Mouse (Mus musculus): ENCODE measurements around the gene Ccnq. TPM values are rescaled to one million over a fixed set of nuclear protein-coding genes. Genes with fewer than 3 reads are reported as not detected.

The Ccnq gene
- polyA plus RNA-seq (2014; fragmentation: Illumina TruSeq; extraction: RNeasy Lipid Tissue Mini Kit (QIAGEN cat#74804); ENCODE audit: low read depth, low replicate concordance) = 5.9 TPM

DNA sequence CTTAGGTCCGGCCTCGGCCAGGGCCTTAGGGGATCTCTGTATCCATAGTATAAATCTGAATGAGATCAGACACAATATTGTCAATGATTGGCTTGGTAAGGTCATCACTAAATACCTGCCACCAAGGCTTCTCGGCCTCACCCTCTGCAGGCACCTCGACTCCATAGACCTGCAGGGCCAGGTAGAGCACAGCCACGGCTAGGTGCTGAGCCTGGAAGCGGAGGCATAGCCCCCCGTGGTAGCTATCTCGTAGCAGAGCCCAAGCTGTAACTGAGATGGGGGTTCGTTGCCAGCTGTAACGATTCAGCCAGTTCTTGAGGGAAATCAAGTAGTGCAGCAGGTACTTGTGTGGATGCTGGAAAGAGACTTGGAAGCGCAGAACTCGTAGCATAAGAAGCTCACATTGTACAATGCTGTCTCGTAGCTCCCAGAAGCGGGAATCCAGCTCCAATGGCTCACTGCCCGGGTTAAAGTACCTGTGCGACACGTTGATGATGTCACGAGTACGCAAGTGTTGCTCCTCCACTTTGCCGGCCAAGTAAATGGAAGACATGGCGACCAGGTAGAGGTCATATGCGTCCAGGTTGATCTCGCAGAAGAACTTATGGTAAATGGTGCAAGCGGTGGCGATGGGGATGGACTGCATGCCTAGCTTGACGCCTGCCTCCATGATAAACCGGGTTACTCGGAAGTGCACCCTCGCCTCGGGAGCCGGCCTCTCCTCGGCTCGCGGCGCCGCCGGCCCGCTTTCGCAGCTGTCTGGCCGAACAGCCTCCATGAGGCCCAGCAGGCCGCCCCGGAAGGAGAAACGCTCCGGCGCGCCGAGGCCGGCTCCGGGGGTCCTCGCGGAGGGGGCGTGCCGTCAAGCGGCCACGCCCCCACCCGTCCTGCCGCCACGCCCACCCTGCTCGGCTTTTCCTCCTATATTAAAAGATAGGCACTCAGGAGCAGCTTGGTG lies at the start of gene Ccnq:
Ccnq (minus strand) TSS at position 845 of the 958 bp plus-strand sequence.

Other genes with a start within 250 kb of the Ccnq start
- gene Sebox, start 248.3 kb downstream of the Ccnq start, polyA plus RNA-seq (2014; fragmentation: Illumina TruSeq; extraction: RNeasy Lipid Tissue Mini Kit (QIAGEN cat#74804); ENCODE audit: low read depth, low replicate concordance) = not detected
- gene Tmem199, start 239.6 kb downstream of the Ccnq start, polyA plus RNA-seq (2014; fragmentation: Illumina TruSeq; extraction: RNeasy Lipid Tissue Mini Kit (QIAGEN cat#74804); ENCODE audit: low read depth, low replicate concordance) = 28.8 TPM
- gene Poldip2, start 239.5 kb downstream of the Ccnq start, polyA plus RNA-seq (2014; fragmentation: Illumina TruSeq; extraction: RNeasy Lipid Tissue Mini Kit (QIAGEN cat#74804); ENCODE audit: low read depth, low replicate concordance) = 17.7 TPM
- gene Tnfaip1, start 215.4 kb downstream of the Ccnq start, polyA plus RNA-seq (2014; fragmentation: Illumina TruSeq; extraction: RNeasy Lipid Tissue Mini Kit (QIAGEN cat#74804); ENCODE audit: low read depth, low replicate concordance) = 25.3 TPM
- gene Ift20, start 215.4 kb downstream of the Ccnq start, polyA plus RNA-seq (2014; fragmentation: Illumina TruSeq; extraction: RNeasy Lipid Tissue Mini Kit (QIAGEN cat#74804); ENCODE audit: low read depth, low replicate concordance) = 26.0 TPM
- 19.0 TPM for gene Tmem97, start 201.0 kb downstream of the Ccnq start, polyA plus RNA-seq (2014; fragmentation: Illumina TruSeq; extraction: RNeasy Lipid Tissue Mini Kit (QIAGEN cat#74804); ENCODE audit: low read depth, low replicate concordance)
- 46.2 TPM for gene Nlk, start 54.4 kb downstream of the Ccnq start, polyA plus RNA-seq (2014; fragmentation: Illumina TruSeq; extraction: RNeasy Lipid Tissue Mini Kit (QIAGEN cat#74804); ENCODE audit: low read depth, low replicate concordance)
- gene Lyrm9, start 74.9 kb upstream of the Ccnq start, polyA plus RNA-seq (2014; fragmentation: Illumina TruSeq; extraction: RNeasy Lipid Tissue Mini Kit (QIAGEN cat#74804); ENCODE audit: low read depth, low replicate concordance) = 3.1 TPM
- not detected for gene Nos2, start 169.1 kb upstream of the Ccnq start, polyA plus RNA-seq (2014; fragmentation: Illumina TruSeq; extraction: RNeasy Lipid Tissue Mini Kit (QIAGEN cat#74804); ENCODE audit: low read depth, low replicate concordance)
- gene Lgals9, start 233.2 kb upstream of the Ccnq start, polyA plus RNA-seq (2014; fragmentation: Illumina TruSeq; extraction: RNeasy Lipid Tissue Mini Kit (QIAGEN cat#74804); ENCODE audit: low read depth, low replicate concordance) = 6.0 TPM

Measured in kidney, adult 10 weeks (tissue).